Mouse (Mus musculus) embryo, embryonic 10.5 days (tissue): ENCODE data around the gene Plvap.

ENCODE experiments used
- DNase-seq: peaks from one replicate; pipeline ENCODE4 v3.0.0-alpha.2; 2015; ENCODE audit warnings: low spot score

The Plvap gene

DNA sequence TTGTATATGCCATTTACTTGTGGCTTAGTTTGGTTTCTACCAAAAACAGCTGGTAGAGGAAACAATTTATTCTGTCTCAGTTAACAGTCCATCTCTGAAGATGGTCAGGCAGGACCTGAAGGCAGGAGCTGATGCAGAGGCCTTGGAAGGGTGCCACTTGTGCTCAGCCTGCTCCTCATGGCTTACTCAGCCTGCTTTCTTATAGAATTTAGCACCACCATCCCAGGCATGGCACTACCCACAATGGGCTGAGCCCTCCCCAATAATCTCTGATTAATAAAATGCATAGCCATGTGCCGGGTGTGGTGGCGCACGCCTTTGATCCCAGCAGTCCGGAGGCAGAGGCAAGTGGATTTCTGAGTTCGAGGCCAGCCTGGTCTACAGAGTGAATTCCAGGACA, 45.4 kb downstream of the Plvap start:
- DNase-seq: no peak

GRCm38 (mm10) chr8:71465733-71466132, 45.8 kb downstream of the Plvap start:
- DNase-seq: no peak

- DNase-seq: peak; percentile 100
These were observed 46.7 kb downstream of the Plvap start, which contains the start of gene Mrpl34 for GRCm38 (mm10) chr8:71464513-71465500. TSS of gene Mrpl34 (plus strand) at chr8:71464959.

DNA sequence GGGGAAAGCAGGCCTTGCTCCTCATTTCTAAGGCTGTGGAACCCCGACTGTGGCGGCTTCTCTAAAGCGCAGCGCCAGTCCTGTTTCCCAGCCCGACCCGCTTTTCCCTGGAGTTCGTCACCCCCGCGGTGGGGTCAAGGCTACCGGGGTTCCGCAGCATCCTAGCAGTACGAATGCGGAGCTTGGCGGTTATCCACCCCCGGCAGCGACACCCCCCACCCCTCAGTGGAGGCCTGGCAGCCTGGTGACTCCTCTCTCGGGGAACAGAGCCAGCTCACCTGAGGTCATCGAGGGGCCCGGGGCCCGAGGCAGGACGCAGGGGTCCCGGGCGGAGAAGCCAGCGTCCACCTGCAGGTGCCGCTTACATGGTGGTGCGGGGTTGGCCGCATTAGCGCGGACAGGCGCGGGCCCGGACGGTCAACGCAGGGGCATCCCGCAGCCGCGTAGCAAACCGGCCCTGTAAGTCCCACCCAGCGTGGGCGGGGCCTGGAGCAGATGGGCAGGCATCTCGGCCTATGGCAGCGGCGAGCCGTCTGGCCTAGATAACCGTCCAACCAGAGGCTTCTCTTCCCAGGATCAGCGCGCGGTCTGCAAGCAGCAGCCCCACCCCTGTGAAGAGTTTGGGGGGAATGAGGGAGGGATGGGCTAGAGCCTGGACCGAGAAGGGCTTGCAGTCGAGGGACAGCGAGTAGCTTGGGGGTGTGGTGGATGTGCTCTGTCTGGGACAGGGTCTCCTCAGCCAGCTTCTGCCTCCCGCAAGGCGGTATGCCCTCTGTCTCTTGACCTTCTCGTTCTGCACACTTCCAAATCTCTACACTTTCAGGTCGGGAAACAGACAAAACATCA, 48.1 kb downstream of the Plvap start, which contains the start of gene Abhd8:
Gene Abhd8 (minus strand): TSS at position 468 of the 846 bp plus-strand sequence.
- peak; percentile 98 for DNase-seq

DNA sequence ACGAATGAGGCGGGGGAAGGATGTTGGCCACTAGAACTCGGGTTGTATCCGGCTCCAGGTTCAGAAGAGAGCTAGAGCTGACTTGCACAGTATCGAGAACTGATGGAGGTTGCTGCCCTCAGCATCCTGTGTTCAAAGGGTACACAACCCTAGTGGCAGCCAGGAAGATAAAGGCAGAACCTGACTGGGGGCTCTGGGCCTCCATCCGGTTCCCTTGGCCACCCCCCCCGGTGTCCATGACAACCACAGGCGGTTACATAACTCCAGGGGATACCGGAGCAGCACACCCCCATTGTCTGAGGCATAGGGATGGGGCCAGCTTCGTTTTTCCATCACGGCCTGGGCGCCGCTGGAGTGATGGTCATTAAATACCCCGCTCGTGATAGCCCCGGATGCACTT, 48.8 kb downstream of the Plvap start:
- DNase-seq: peak; percentile 50

- DNase-seq: no peak
These were observed 49.4 kb downstream of the Plvap start for GRCm38 (mm10) chr8:71462191-71462590.

GRCm38 (mm10) chr8:71461152-71461840, 50.3 kb downstream of the Plvap start:
- no peak for DNase-seq

DNA sequence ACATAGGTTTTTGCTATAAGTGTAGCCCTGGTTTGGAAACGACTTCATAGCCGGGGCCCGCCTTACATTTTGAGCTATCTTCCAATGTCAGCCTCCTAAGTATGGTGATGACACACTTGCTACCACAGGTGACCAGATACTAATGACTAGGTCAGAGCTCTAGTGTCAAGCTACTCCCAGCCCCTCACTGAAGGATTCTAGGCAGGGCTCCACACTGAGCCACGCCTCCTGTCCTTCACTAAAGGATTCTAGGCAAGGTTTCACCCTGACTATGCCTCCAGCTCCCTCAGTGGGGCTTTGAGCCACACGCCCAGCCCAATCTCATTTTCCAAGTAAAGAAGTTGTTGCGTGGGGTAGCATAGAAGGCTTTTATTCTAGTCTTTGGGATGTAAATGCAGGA, 50.8 kb downstream of the Plvap start:
- no peak for DNase-seq

DNA sequence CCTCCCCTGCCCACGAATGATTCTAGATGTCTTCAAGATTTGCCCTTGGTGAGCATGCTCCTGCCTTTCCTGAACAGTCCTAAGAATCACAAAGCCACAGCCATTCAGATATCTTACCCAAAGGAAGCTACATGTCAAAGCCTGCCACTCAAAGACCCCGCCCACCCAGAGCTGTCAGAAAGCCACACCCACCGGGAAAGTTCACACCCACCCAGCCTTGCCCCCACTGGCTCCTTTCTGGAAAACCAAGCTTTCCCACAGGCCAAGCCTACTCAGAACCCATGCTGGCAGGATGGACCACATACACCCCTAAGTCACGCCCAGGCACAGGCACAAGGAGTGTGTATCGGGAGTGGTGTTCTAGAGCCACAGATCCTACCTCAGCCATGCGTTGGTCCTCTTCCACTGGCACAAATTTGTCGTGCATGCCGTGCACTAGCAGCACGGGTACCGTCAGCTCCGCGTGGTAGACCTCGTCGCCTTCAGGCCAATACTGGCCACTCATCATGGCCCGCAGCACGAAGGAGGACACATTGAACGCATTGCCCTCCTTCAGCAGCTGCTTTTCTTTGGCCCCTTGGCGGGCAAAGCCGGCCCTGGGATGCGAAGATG, 53.8 kb downstream of the Plvap start:
- no peak for DNase-seq

DNA sequence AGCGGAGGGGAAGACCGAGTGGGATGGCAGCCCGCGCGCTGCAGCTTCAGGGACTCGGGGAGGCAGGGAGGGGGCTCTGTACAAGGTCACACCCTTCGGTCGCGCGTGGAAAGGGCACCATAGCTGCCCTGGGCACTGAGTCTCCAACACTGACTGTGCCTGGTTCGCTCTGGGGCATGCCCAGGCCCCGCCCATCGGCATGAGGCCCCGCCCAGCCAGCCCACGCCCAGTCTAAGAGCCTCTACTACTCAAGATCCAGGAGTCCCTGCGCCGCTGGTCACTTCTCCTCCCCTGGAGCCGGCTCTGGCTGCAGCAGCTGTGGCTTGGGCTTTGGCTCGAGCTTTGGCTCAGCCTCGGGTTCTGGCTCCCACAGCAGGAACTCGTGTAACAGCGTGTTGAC, 54.6 kb downstream of the Plvap start:
- DNase-seq: no peak

GRCm38 (mm10) chr8:71454668-71455067, 56.9 kb downstream of the Plvap start:
- no peak for DNase-seq

DNA sequence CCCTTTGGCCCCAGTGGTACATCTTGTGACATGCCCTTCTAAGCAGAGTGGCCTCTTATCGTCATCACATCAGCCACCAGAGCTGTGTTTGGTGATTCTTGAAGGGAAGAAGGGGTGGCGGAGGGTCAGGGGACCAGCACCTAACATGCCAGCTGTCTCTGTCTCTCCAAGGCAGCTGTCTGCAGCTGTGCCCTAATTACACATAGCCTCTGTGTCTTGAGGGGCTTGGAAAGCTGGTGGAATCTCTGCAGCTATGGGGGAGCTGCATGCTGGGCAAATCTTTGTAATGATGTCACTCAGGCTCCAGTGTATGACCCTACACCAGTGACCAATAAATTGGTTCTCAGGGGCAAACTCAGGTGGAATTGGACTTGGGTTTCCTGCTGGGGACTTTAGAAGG, 58.9 kb downstream of the Plvap start:
- no peak for DNase-seq

DNA sequence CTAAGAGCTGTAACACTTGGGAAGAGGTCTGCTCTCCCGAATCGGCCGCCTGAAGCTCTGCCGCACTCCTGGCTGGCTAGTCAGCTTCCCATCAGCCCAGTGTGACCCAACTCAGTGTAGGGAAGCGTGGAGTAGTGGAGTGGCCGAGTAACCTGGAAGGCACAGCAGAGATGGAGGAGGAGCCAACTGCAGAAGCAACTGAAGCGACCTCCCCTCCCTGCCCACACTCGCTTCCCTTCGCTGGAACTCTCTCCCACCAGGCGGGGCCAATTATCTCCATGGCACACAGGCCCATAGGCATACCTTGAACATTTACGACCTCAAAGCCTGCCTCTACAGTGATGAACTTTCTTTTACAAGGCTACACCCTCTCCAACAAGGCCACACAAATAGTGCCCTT, 59.8 kb downstream of the Plvap start:
- no peak for DNase-seq

DNA sequence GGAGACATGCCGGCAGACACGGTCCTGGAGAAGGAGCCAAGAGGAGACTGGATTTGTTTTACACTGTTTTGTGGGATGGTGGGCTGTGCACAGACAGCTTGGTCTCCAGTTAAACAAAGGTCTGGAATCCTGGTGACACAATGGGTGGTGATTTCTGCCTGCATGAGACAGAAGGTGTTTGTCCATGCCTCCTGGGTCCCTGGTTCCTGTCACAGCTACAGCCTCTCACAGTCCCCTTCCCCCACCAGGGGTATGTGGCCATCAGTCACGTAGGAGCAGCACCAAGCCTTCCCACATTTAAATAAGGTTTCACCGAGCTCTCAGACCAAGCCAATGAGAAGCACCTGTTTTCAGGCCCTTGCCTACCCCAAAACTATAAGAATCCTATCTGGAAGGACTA, 60.2 kb downstream of the Plvap start:
- no peak for DNase-seq
